Mouse (Mus musculus) limb, embryonic 14.5 days (tissue): ENCODE measurements around the gene Bag2. TPM values are rescaled to one million over a fixed set of nuclear protein-coding genes. Genes with fewer than 3 reads are reported as not detected.

Experiments
- ATAC-seq: fragments of 200-750 bp; cut with Nextera tagmentation; 2 replicates; pipeline ENCODE4 v1.8.0; 2017; ENCODE audit warnings: low read depth, moderate number of reproducible peaks, moderate TSS enrichment; ENCODE audit not compliant: low FRiP score
- DNase-seq: peaks from one replicate; pipeline ENCODE4 v3.0.0-alpha.2; 2015; ENCODE audit warnings: low spot score
- H3K27ac ChIP-seq: fragments of 300-500 bp; sonication (generic); replicated peaks from 2 replicates; pipeline ENCODE4 v1.5.1; 2014; ENCODE audit warnings: low read depth, mild to moderate bottlenecking, low read length, moderate library complexity, mixed read lengths
- H3K27me3 ChIP-seq: fragments of 300-500 bp; sonication (generic); 2 replicates; pipeline ENCODE4 v1.6.1; 2014; ENCODE audit warnings: low read length, mixed read lengths; ENCODE audit not compliant: control insufficient read depth, insufficient read depth
- H3K36me3 ChIP-seq: fragments of 300-500 bp; sonication (generic); 2 replicates; pipeline ENCODE4 v1.6.1; 2014; ENCODE audit warnings: mild to moderate bottlenecking, low read length, moderate library complexity, mixed read lengths; ENCODE audit not compliant: control insufficient read depth, insufficient read depth
- H3K4me1 ChIP-seq: fragments of 300-500 bp; sonication (generic); 2 replicates; pipeline ENCODE4 v1.6.1; 2014; ENCODE audit warnings: antibody characterized with exemption, low read length, mixed read lengths; ENCODE audit not compliant: control insufficient read depth, insufficient read depth
- H3K4me2 ChIP-seq: fragments of 300-500 bp; sonication (generic); replicated peaks from 2 replicates; pipeline ENCODE4 v1.6.1; 2014; ENCODE audit warnings: low read depth, mild to moderate bottlenecking, low read length, moderate library complexity; ENCODE audit not compliant: severe bottlenecking
- H3K4me3 ChIP-seq: fragments of 300-500 bp; sonication (generic); replicated peaks from 2 replicates; pipeline ENCODE4 v1.5.1; 2014; ENCODE audit warnings: low read length
- H3K9ac ChIP-seq: fragments of 300-500 bp; sonication (generic); 2 replicates; pipeline ENCODE4 v1.6.1; 2014; ENCODE audit warnings: mild to moderate bottlenecking, low read depth, low read length, moderate library complexity; ENCODE audit not compliant: severe bottlenecking
- H3K9me3 ChIP-seq: fragments of 300-500 bp; sonication (generic); 2 replicates; pipeline ENCODE4 v1.6.1; 2016; ENCODE audit warnings: low read length; ENCODE audit not compliant: control insufficient read depth
- POLR2A ChIP-seq: fragments of 200-500 bp; IDR thresholded peaks from 2 replicates; pipeline ENCODE4 v1.8.0; 2012; ENCODE audit warnings: inconsistent platforms, mild to moderate bottlenecking, moderate library complexity, borderline replicate concordance; ENCODE audit not compliant: insufficient read depth, insufficient read length; ENCODE audit errors: extremely low read depth
- WGBS: fragments of 180-500 bp; shearing (Covaris S2); extraction: QIAGEN DNeasy Blood & Tissue Kit; methylation state at CpG from one replicate; pipeline ENCODE4 v1.1.7; 2014; 5-methylcytosine and 5-hydroxymethylcytosine counted together
- polyA plus RNA-seq, 2 experiments: library from polyadenylated mRNA; depleted of rRNA in 1 of 2; stranded (reverse) in 1 of 2; unstranded in 1 of 2; fragments of >200 nt; fragmentation: Nextera tagmentation in 1 of 2; extraction: Ambion mirVana in 1 of 2; gene quantifications; 2 replicates each; pipeline versions ENCODE4 v1.2.1 to v1.2.3; 2012 to 2014

The Bag2 gene
- polyA plus RNA-seq (2012; rRNA removed): 39.1 and 41.3 TPM in 2 replicates
- polyA plus RNA-seq (2014; fragmentation: Nextera tagmentation; extraction: Ambion mirVana): 49.0 and 49.9 TPM in 2 replicates

- H3K9me3 ChIP-seq: no peaks in the 10 kb centered on the region
- 1% methylated on average over 57 of the region's 61 CpGs for WGBS
- peak within 1 kb of the TSS; percentile 90 for H3K4me2 ChIP-seq
- no peak for TF ChIP-seq POLR2A
- ATAC-seq (peak; percentile 85), DNase-seq (no peak)
- peaks cover 15% of the 10 kb centered on the region; the same call in 1 of the 2 replicates for H3K36me3 ChIP-seq
- H3K9ac ChIP-seq: peak within 1 kb of the TSS; percentile 86
- no peaks in the 10 kb centered on the region for H3K27me3 ChIP-seq
- peak within 1 kb of the TSS; percentile 66 for H3K4me3 ChIP-seq
- 0 out of 2 replicates have a peak within 1 kb of the TSS, but pooled peaks have one; percentile 27 for H3K27ac ChIP-seq
- H3K4me1 ChIP-seq: peaks cover 12% of the 10 kb centered on the region; the same call in 1 of the 2 replicates
These were observed at the start of gene Bag2 for GRCm38 (mm10) chr1:33757491-33758041. Gene Bag2, minus strand, starts transcription at chr1:33757795.

GRCm38 (mm10) chr1:33803323-33803722, 45.7 kb upstream of the Bag2 start:
- Histone ChIP-seq H3K4me2 (no peak overlapping the region), H3K9ac (no peak overlapping the region), H3K4me3 (no peak overlapping the region), H3K27me3 (no peaks in the 10 kb centered on the region), H3K36me3 (peaks cover 69% of the 10 kb centered on the region), H3K9me3 (no peaks in the 10 kb centered on the region), H3K27ac (no peak overlapping the region), H3K4me1 (no peaks in the 10 kb centered on the region)
- no peak for TF ChIP-seq POLR2A
- ATAC-seq (no peak), DNase-seq (no peak)
- over 99% methylated on average over 2 of the region's 2 CpGs for WGBS

- DNase-seq: no peak
- no peak for TF ChIP-seq POLR2A
- no peaks in the 10 kb centered on the region for H3K9me3 ChIP-seq
- H3K9ac ChIP-seq: no peak overlapping the region
- H3K36me3 ChIP-seq: peaks cover 69% of the 10 kb centered on the region
- H3K27me3 ChIP-seq: no peaks in the 10 kb centered on the region
- no peak overlapping the region for H3K27ac ChIP-seq
- no peak overlapping the region for H3K4me3 ChIP-seq
- ATAC-seq: no peak
- no peak overlapping the region for H3K4me2 ChIP-seq
- WGBS: 84% methylated on average over 3 of the region's 3 CpGs
- no peaks in the 10 kb centered on the region for H3K4me1 ChIP-seq
These were observed 42.0 kb upstream of the Bag2 start for GRCm38 (mm10) chr1:33799620-33800019.

- H3K27ac ChIP-seq: no peak overlapping the region
- no peaks in the 10 kb centered on the region for H3K9me3 ChIP-seq
- WGBS: 55% methylated on average over 3 of the region's 3 CpGs
- H3K36me3 ChIP-seq: peaks cover 3% of the 10 kb centered on the region; the same call in 1 of the 2 replicates
- TF ChIP-seq POLR2A: no peak
- H3K4me3 ChIP-seq: no peak overlapping the region
- H3K27me3 ChIP-seq: no peaks in the 10 kb centered on the region
- no peak overlapping the region for H3K9ac ChIP-seq
- no peak overlapping the region for H3K4me2 ChIP-seq
- DNase-seq: no peak
- no peaks in the 10 kb centered on the region for H3K4me1 ChIP-seq
- ATAC-seq: no peak
These were observed 30.9 kb upstream of the Bag2 start for GRCm38 (mm10) chr1:33788493-33788892.

GRCm38 (mm10) chr1:33788072-33788471, 30.5 kb upstream of the Bag2 start:
- no peak overlapping the region for H3K27ac ChIP-seq
- no peak overlapping the region for H3K9ac ChIP-seq
- no peak overlapping the region for H3K4me2 ChIP-seq
- no peaks in the 10 kb centered on the region for H3K9me3 ChIP-seq
- no peaks in the 10 kb centered on the region for H3K27me3 ChIP-seq
- TF ChIP-seq POLR2A: no peak
- H3K4me1 ChIP-seq: no peaks in the 10 kb centered on the region
- H3K4me3 ChIP-seq: no peak overlapping the region
- 88% methylated on average over 5 of the region's 5 CpGs for WGBS
- DNase-seq (no peak), ATAC-seq (no peak)
- peaks cover 7% of the 10 kb centered on the region; the same call in 1 of the 2 replicates for H3K36me3 ChIP-seq
